Mouse (Mus musculus) midbrain, postnatal 0 days (tissue): ENCODE measurements around the gene Hip1r. TPM values are rescaled to one million over a fixed set of nuclear protein-coding genes. Genes with fewer than 3 reads are reported as not detected.

Source experiments
- ATAC-seq: fragments of 200-750 bp; cut with Nextera tagmentation; 2 replicates; pipeline ENCODE4 v1.8.0; 2017; ENCODE audit warnings: moderate number of reproducible peaks, mild to moderate bottlenecking, moderate TSS enrichment, moderate library complexity; ENCODE audit not compliant: low FRiP score
- DNase-seq: peaks from one replicate; pipeline ENCODE4 v3.0.0-alpha.2; 2015; ENCODE audit warnings: low spot score
- H3K27ac ChIP-seq: fragments of 300-500 bp; sonication (generic); 2 replicates; pipeline ENCODE4 v1.5.1; 2014; ENCODE audit warnings: low read depth, mild to moderate bottlenecking, low read length, mixed read lengths
- H3K27me3 ChIP-seq: fragments of 300-500 bp; sonication (generic); 2 replicates; pipeline ENCODE4 v1.6.1; 2014; ENCODE audit warnings: low read length, control low read depth, mixed read lengths; ENCODE audit not compliant: insufficient read depth
- H3K36me3 ChIP-seq: fragments of 300-500 bp; sonication (generic); 2 replicates; pipeline ENCODE4 v1.6.1; 2014; ENCODE audit warnings: low read length, control low read depth, mixed read lengths; ENCODE audit not compliant: insufficient read depth
- H3K4me1 ChIP-seq: fragments of 300-500 bp; sonication (generic); 2 replicates; pipeline ENCODE4 v1.6.1; 2014; ENCODE audit warnings: mild to moderate bottlenecking, control low read depth, antibody characterized with exemption, low read length, mixed read lengths; ENCODE audit not compliant: insufficient read depth
- H3K4me2 ChIP-seq: fragments of 300-500 bp; sonication (generic); 2 replicates; pipeline ENCODE4 v1.6.1; 2014; ENCODE audit warnings: low read depth, mild to moderate bottlenecking, low read length, mixed read lengths; ENCODE audit not compliant: poor library complexity, severe bottlenecking
- H3K4me3 ChIP-seq: fragments of 300-500 bp; sonication (generic); 2 replicates; pipeline ENCODE4 v1.5.1; 2014; ENCODE audit warnings: low read depth, mild to moderate bottlenecking, low read length, moderate library complexity
- H3K9ac ChIP-seq: fragments of 300-500 bp; sonication (generic); replicated peaks from 2 replicates; pipeline ENCODE4 v1.6.1; 2014; ENCODE audit warnings: mild to moderate bottlenecking, low read length, moderate library complexity, mixed read lengths; ENCODE audit not compliant: poor library complexity, severe bottlenecking
- H3K9me3 ChIP-seq: fragments of 300-500 bp; sonication (generic); 2 replicates; pipeline ENCODE4 v1.6.1; 2016; ENCODE audit warnings: low read length, control low read depth
- CTCF ChIP-seq: IDR thresholded peaks from 2 replicates; pipeline ENCODE4 v1.5.1; 2016; ENCODE audit warnings: antibody characterized with exemption, mild to moderate bottlenecking
- WGBS: fragments of 180-500 bp; shearing (Covaris S2); extraction: QIAGEN DNeasy Blood & Tissue Kit; methylation state at CpG from one replicate; pipeline ENCODE4 v1.1.7; 2014; 5-methylcytosine and 5-hydroxymethylcytosine counted together
- polyA plus RNA-seq: library from polyadenylated mRNA; unstranded; fragments of >200 nt; fragmentation: Nextera tagmentation; extraction: Ambion mirVana; gene quantifications from 2 replicates; pipeline ENCODE4 v1.2.1, GENCODE M21; 2015
- total RNA-seq: library from RNA; depleted of rRNA; stranded (reverse); fragments of >200 nt; gene quantifications from 2 replicates; pipeline ENCODE4 v1.2.3, GENCODE M21; 2014

The Hip1r gene
- total and polyA plus RNA-seq, 2 experiments from 2014 or later: 25.8 to 45.4 TPM

GRCm38 (mm10) chr5:123974616-123975111, 1.2 kb downstream of the Hip1r start:
- Histone ChIP-seq H3K4me2 (peak overlapping the region; percentile 81), H3K4me1 (no peaks in the 10 kb centered on the region), H3K36me3 (no peaks in the 10 kb centered on the region), H3K4me3 (peak overlapping the region; percentile 87), H3K9ac (0 out of 2 replicates have a peak overlapping the region, but pooled peaks have one; percentile 89), H3K27ac (no peak overlapping the region), H3K9me3 (no peaks in the 10 kb centered on the region), H3K27me3 (no peaks in the 10 kb centered on the region)
- no peak for TF ChIP-seq CTCF
- ATAC-seq (no peak), DNase-seq (no peak)
- 20% methylated on average over 11 of the region's 11 CpGs for WGBS

- Histone ChIP-seq H3K9ac (no peak overlapping the region), H3K4me2 (0 out of 2 replicates have a peak overlapping the region, but pooled peaks have one; percentile 81), H3K36me3 (no peaks in the 10 kb centered on the region), H3K4me3 (no peak overlapping the region), H3K27ac (no peak overlapping the region), H3K4me1 (no peaks in the 10 kb centered on the region), H3K27me3 (no peaks in the 10 kb centered on the region), H3K9me3 (no peaks in the 10 kb centered on the region)
- TF ChIP-seq CTCF: no peak
- DNase-seq (no peak), ATAC-seq (no peak)
- 71% methylated on average over 6 of the region's 6 CpGs for WGBS
Measured at GRCm38 (mm10) chr5:123975668-123976180, 2.3 kb downstream of the Hip1r start.

- no peak overlapping the region for H3K4me2 ChIP-seq
- H3K27ac ChIP-seq: no peak overlapping the region
- no peaks in the 10 kb centered on the region for H3K27me3 ChIP-seq
- ATAC-seq (no peak), DNase-seq (no peak)
- no peaks in the 10 kb centered on the region for H3K9me3 ChIP-seq
- TF ChIP-seq CTCF: no peak
- H3K4me3 ChIP-seq: no peak overlapping the region
- WGBS: 66% methylated on average over 3 of the region's 3 CpGs
- no peaks in the 10 kb centered on the region for H3K4me1 ChIP-seq
- H3K36me3 ChIP-seq: no peaks in the 10 kb centered on the region
- no peak overlapping the region for H3K9ac ChIP-seq
Measured at GRCm38 (mm10) chr5:123977231-123977630, 3.8 kb downstream of the Hip1r start.

GRCm38 (mm10) chr5:123978131-123978530, 4.7 kb downstream of the Hip1r start:
- WGBS: 77% methylated on average over 5 of the region's 5 CpGs
- TF ChIP-seq CTCF: no peak

GRCm38 (mm10) chr5:123979221-123979979, 6.0 kb downstream of the Hip1r start:
- Histone ChIP-seq H3K27ac (no peak overlapping the region), H3K4me1 (no peaks in the 10 kb centered on the region), H3K4me3 (no peak overlapping the region), H3K9ac (no peak overlapping the region), H3K4me2 (no peak overlapping the region), H3K9me3 (no peaks in the 10 kb centered on the region), H3K27me3 (no peaks in the 10 kb centered on the region), H3K36me3 (no peaks in the 10 kb centered on the region)
- DNase-seq: peak; percentile 31
- TF ChIP-seq CTCF: no peak
- ATAC-seq: no peak
- WGBS: 78% methylated on average over 18 of the region's 18 CpGs

More at GRCm38 (mm10) chr5:123978131-123978530, 4.7 kb downstream of the Hip1r start:
- Histone ChIP-seq H3K27ac (no peak overlapping the region), H3K9ac (no peak overlapping the region), H3K4me2 (no peak overlapping the region), H3K4me1 (no peaks in the 10 kb centered on the region), H3K27me3 (no peaks in the 10 kb centered on the region), H3K4me3 (no peak overlapping the region), H3K9me3 (no peaks in the 10 kb centered on the region), H3K36me3 (no peaks in the 10 kb centered on the region)
- ATAC-seq: no peak
- DNase-seq: no peak

GRCm38 (mm10) chr5:123979980-123980369, 6.5 kb downstream of the Hip1r start:
- 64% methylated on average over 4 of the region's 4 CpGs for WGBS
- no peaks in the 10 kb centered on the region for H3K27me3 ChIP-seq
- no peak overlapping the region for H3K27ac ChIP-seq
- H3K4me3 ChIP-seq: no peak overlapping the region
- TF ChIP-seq CTCF: no peak
- H3K36me3 ChIP-seq: no peaks in the 10 kb centered on the region
- H3K9me3 ChIP-seq: no peaks in the 10 kb centered on the region
- ATAC-seq (no peak), DNase-seq (no peak)
- no peak overlapping the region for H3K4me2 ChIP-seq
- no peaks in the 10 kb centered on the region for H3K4me1 ChIP-seq
- H3K9ac ChIP-seq: no peak overlapping the region
